Mouse (Mus musculus): ENCODE measurements around the gene Mllt6.
A peak's percentile ranks its signal among the peaks of the same experiment; 100 is the strongest.
"Not testable (repeated sequence)": the region's sequence is repeated elsewhere in the genome, so short reads cannot be mapped to it uniquely, and the experiment has no call there.

The Mllt6 gene

GRCm38 (mm10) chr11:97662893-97663527 lies at the start of gene Mllt6:
Mllt6 (plus strand) TSS chr11:97663414.
- DNase-seq (ENCODE audit: low read depth, low spot score) = no peak

DNA sequence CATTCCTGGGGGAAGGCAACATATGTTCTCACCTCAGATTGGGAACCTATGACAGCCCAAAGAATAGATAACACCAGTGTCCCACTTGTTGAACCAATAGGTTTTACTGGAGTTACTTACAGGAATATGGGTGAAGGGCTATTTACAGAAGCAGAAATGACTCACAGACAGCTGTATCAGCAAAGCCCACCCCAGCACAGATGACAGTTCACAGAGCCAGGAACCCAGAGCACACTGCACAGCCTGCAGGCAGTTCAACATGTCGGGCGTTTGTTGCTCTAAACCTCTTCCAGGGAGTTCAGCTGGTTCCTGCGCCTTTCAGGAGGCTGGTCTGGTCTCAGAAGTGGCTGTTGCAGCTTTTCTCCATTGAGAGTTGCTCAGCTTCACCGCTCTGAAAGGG lies 47.9 kb upstream of the Mllt6 start:
- DNase-seq (ENCODE audit: low read depth, low spot score) = no peak

GRCm38 (mm10) chr11:97618368-97618767 lies 44.8 kb upstream of the Mllt6 start:
- DNase-seq (ENCODE audit: low read depth, low spot score) = no peak

DNA sequence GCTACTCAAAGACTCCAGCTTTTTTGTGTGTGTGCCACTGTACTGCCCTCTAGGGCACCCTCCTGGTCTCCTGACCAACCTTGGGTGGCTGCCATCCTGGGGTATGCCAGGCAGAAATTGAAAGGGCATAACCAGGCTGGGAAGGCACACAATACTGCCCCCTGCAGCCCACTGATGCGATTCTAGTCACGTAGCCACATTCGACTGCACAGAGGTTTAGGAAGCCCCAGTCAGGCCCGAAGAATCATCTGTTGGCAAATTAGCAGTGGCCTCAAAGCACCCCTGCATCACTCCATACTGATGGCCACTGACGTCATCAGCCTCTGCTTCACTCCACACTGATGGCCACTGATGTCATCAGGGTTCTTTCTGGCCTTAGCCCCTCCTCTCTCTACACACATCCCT lies 43.8 kb upstream of the Mllt6 start:
- no peak for DNase-seq (ENCODE audit: low read depth, low spot score)

DNA sequence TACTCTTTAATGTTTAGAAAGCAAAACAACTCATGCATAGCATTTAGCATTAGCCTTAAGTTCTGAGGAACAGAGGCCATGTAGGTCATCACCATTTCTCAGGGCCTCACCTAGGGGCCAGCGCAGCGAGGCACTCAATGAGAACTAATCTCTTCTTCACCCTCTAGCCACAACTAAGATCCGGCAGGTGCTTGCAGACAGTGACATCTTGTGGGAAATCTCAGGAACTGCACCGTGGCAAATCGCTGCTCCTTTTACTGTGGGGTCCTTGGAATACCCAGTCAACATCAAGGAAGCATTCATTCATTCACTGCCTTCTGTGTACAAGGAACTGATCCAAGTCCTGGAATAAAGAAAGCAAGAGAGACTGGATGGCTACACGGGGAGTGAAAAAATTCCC lies 40.8 kb upstream of the Mllt6 start:
- no peak for DNase-seq (ENCODE audit: low read depth, low spot score)

GRCm38 (mm10) chr11:97623166-97623565 lies 40.0 kb upstream of the Mllt6 start:
- no peak for DNase-seq (ENCODE audit: low read depth, low spot score)

- DNase-seq (ENCODE audit: low read depth, low spot score) = no peak
Observed at GRCm38 (mm10) chr11:97625551-97625950, 37.7 kb upstream of the Mllt6 start.

DNA sequence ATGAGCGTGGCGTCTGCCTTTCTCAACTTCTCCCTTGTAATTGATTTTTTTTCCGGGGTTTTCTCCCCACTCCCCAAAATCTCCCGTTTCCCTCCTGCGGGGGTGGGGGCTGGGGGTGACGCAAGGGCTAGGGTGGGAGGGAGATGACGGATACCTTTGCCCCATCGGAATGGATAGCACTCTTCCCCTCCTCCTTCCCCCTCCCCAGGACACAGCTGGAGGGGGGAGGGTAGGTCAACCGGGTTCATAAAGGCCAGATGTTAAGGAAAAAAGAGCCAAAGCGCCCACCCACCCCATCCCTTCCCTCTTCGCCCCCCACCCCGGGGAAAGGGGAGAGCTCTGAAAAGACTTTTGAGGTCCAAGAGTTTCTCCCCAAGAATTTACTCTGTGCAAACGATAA lies 36.8 kb upstream of the Mllt6 start:
- DNase-seq (ENCODE audit: low read depth, low spot score) = no peak

- DNase-seq (ENCODE audit: low read depth, low spot score) = no peak
Observed at GRCm38 (mm10) chr11:97626850-97627249, 36.4 kb upstream of the Mllt6 start.

GRCm38 (mm10) chr11:97627556-97628302 lies 35.5 kb upstream of the Mllt6 start:
- no peak for DNase-seq (ENCODE audit: low read depth, low spot score)

- no peak for DNase-seq (ENCODE audit: low read depth, low spot score)
Observed at GRCm38 (mm10) chr11:97628303-97628567, 35.0 kb upstream of the Mllt6 start.

GRCm38 (mm10) chr11:97628568-97629518 lies 34.4 kb upstream of the Mllt6 start:
- no peak for DNase-seq (ENCODE audit: low read depth, low spot score)

DNA sequence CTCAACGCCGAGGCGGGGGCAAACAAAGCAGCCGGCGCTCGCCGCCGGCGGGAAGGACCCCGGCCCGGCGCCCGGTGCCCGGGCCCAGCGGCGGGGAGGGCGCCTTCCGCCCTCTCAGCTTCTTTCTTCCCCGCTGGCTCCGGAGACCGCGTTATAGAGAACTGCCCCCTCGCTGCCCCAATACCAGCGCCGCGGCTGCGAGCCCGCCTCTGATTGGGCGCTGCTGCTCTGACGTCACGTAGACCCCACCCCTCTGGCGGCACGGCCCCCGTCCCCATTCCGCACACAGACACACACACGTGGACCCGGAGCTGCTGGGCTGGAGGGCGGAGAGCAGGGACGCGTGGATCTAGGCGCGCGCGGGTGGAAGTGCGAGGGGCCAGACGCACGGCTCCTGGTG lies 33.6 kb upstream of the Mllt6 start, which contains the start of gene Epop:
Gene Epop, minus strand, starts transcription at position 127 of the 400 bp plus-strand sequence.
- peak; percentile 79 for DNase-seq (ENCODE audit: low read depth, low spot score)

GRCm38 (mm10) chr11:97631046-97631445 lies 32.2 kb upstream of the Mllt6 start:
- DNase-seq (ENCODE audit: low read depth, low spot score) = no peak

GRCm38 (mm10) chr11:97631500-97631899 lies 31.7 kb upstream of the Mllt6 start:
- DNase-seq (ENCODE audit: low read depth, low spot score) = no peak

GRCm38 (mm10) chr11:97631938-97632337 lies 31.3 kb upstream of the Mllt6 start:
- no peak for DNase-seq (ENCODE audit: low read depth, low spot score)

GRCm38 (mm10) chr11:97632440-97632839 lies 30.8 kb upstream of the Mllt6 start:
- not testable (repeated sequence) for DNase-seq (ENCODE audit: low read depth, low spot score)

- DNase-seq (ENCODE audit: low read depth, low spot score) = no peak
Observed at GRCm38 (mm10) chr11:97635468-97636019, 27.7 kb upstream of the Mllt6 start.

GRCm38 (mm10) chr11:97641668-97642067 lies 21.5 kb upstream of the Mllt6 start:
- peak; percentile 81 for DNase-seq (ENCODE audit: low read depth, low spot score)

DNA sequence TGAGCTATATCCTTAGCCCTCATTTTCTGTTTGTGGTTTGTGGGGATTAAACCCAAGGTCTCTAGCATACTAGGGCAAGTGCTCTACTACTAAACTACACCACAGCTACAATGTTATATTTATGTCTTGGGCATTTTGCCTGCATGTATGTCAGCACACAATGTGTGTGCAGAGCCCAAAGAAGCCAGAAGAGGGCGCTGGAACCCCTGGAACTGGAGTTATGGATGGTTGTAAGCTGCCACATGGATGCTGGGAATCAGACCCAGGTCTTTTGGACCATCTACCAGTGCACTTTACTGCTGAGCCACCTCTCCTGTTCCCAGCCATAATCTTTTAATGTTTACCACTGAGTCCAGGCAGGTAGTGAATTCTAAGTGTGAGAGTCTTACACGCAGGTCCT lies 20.5 kb upstream of the Mllt6 start:
- DNase-seq (ENCODE audit: low read depth, low spot score) = no peak

DNA sequence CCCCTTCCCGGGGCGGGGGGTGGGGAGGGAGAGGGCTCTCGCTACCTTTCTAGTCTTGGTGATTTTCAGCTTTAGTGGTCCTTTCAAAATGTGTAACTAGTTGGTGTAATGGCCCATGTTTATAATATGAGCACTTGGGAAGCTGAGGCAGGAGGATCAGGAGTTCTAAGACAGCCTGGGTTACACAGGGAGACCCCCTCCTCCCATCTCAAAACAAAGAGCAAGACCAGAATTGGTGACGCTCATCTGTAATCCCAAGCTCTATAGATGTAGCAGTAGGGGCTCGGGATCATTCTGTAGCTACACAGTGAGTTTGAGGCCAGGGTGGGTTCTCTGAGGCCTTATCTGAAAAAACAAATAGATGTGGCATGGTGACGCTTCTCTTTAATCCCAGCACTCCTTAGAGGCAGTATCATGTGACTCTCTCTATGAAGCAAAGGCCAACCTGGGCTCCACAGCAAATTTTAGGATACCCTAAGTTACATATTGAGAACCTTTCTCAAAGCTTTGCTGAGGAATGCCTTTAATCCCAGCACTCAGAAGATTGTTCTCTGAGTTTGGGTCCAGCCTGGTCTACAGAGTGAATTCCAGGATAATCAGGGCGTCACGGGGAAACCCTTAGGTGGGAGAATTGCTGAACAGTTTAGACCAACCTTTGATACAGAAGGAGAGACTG lies 19.7 kb upstream of the Mllt6 start:
- DNase-seq (ENCODE audit: low read depth, low spot score) = no peak

Data from telencephalon, adult 2 months (tissue).